Mouse (Mus musculus) skeletal muscle tissue, adult 2 months (tissue): ENCODE results near the gene Pcgf5.

ENCODE experiments used
- DNase-seq: peaks from one replicate; pipeline ENCODE4 v3.0.0-alpha.2; 2012; ENCODE audit warnings: low read depth, low spot score

Pcgf5 gene

DNA sequence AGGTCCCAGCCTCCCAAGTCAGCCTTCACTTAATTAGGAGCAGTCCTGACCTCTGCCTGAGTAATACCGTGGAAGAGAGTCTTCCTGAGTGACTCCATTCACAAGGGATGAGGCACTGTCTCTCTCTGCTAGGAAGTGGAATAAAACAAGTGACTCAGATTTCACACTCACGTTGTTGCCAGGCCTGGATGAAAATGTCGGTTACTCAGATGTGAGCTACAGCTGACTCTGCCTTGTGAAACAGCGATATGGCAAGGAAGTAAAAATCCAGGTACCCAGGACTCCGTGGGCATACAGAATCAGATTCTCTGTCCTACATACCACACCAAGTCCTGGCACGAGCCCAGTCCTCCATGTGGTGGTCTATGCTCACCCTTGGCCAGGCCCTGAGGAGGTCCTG, 142.8 kb downstream of the Pcgf5 start:
- DNase-seq: no peak

DNA sequence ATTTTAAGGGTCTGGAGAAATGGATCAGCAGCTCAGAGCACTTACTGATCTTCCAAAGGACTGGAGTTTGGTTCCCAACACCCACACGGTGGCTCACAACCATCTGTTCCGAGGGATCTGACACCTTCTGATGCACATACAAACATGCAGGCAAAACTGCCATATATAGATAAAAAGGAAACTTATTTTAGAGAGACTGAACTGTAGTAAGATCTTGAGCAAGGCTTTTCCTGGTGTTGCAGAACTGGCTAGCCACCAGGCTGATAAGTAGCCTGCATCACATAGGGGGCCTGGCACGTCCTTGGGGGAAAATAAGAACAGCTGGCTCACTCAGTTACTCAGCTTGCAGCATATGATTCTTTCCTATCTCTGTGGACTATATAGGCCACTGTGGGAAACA, 147.4 kb downstream of the Pcgf5 start:
- DNase-seq: no peak

DNA sequence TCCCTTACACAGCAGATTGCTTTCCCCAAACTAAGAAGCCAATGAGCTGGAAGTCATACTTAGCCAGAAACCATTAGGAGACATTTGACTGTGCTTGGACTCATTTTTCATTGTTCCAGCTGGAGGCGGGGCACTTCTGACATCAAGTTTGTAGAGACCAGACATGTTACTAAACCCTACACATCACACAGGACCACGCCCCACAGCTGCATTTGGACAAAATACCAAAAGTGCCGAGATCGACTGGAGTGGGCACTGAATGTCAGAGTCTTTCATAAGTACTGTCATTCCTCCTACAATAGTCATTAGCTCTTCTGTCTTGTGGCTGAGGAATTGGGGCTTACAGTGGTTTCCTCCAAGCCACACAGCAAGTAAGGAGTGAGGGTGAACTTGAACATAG, 148.4 kb downstream of the Pcgf5 start:
- DNase-seq: no peak

DNA sequence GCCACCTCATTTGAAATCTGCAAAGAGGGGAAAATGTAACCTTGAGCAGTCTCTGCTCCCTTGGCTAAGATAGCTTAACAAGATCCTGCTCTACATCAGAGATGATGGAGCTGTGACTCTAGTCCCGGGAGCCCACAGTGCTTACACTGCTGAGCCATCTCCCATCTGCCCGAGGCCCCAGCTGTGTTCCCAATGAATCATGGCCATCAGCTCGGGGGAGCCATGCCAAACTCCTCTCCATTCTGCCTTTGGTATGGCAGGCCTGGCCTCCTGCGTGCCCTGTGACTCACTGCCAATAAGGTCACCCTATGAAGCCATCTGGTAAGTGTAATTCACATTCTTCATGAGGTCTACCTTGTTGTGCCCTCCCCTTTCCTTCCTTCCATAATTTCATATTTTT, 149.0 kb downstream of the Pcgf5 start:
- DNase-seq: peak; percentile 11

DNA sequence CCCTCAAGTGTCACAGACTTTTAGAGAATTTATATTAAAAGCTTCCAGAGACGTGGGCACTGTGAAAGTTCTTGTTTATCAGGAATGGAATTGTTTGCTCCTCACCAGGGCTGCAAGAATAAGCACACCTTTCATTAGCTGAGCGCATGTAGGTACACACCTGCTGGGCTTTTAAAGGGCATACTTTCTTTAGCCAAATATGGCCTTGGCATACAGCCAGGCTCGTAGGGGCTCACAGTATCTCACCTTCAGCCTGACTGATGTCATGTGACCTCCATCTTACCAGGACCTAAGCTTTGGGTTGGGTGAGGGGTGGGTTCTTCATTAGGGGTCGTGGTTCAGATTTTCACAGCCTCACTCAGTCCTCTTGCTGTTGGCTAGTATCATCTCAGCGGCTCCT, 149.6 kb downstream of the Pcgf5 start:
- DNase-seq: no peak

DNA sequence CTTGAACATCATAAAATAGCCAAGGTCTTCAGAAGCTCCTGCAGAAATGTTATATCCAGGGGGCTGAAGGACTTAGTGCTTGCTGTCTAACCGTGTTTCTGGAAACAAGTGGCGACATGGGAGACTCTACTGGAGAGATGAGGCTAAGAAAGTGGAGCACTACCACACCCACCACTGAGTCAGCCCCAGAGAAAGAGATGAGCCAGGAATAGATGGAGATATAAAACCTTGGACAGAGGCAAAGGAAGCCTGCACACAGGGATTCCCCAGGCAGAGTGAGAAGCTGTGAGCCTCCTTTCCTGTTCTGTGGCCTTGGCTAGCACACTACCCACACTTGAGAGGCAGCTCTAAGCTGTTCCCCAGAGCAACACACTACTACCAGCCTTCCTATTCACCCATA, 156.6 kb downstream of the Pcgf5 start:
- no peak for DNase-seq
